Mouse (Mus musculus) CD4-positive helper T cell, adult 2 months (primary cell): Measurements from ENCODE around the gene March8.
A peak's percentile ranks its signal among the peaks of the same experiment; 100 is the strongest.
"Not testable (repeated sequence)": the region's sequence is repeated elsewhere in the genome, so short reads cannot be mapped to it uniquely, and the experiment has no call there.

ENCODE experiments used
- DNase-seq: peaks from one replicate; pipeline ENCODE4 v3.0.0-alpha.2; 2012; ENCODE audit warnings: low read depth, missing footprints, low spot score

March8 gene

GRCm38 (mm10) chr6:116337835-116338501 is at the start of gene March8:
TSS of gene March8 (plus strand) at chr6:116338024.
- DNase-seq, result peak; percentile 69

DNA sequence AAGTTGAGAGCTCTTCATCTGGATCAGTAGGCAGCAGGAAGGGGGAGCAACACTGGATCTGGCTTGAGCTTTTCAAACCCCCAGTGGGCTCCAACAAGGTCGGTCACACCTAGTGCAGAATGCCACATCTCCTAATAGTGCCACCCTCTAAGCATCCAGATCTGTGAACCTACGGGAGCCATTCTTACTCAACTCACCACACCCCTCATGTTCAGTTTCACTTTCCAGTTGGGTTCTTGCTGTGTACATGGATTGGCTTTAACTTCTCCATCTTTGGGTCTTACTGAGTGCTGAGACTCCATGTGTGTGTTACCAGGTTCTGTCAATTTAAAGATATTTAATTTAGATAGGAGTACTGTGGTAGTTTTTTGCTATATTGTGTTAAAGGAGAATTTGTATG is 26.4 kb upstream of the March8 start:
- no peak for DNase-seq

DNA sequence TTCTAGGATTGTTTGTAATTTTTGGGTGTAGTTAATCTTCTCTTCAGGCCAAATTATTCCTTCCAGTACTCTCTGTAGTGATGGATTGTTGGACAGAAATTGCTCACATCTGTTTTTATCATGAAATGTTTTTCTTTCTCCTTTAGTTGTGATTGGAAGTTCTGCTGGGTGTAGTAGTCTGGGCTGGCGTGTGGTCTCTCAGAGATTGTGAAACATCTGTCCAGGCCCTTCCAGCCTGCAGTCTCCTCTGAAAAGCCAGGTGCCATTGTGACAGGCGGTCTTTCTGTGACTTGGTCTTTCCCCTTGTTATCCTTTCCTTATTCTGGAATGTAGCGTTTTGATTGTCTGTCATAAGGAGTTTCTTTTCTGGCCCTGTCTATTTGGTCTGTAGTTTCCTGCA is 18.6 kb upstream of the March8 start:
- DNase-seq, result no peak

DNA sequence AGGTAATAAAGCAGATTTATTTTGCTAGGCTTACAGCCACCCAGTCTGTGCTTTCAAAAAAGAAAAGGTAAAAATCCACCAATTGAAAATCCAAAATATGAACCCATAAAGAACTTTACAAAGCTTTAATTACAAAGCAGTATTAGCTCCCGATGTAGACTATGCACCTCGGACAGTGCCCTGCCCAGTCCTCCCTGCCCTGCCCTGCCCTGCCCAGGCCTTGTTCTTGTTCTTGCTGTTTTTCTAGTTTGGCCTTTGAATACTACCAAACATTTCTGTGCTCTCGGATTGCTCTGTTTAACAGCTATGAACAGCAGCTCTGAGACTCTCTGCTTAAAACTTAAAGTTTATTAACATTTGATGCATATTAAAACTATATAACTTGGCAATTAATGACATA is 11.2 kb upstream of the March8 start:
- DNase-seq, result no peak

GRCm38 (mm10) chr6:116331396-116331795 is 6.4 kb upstream of the March8 start:
- no peak for DNase-seq

GRCm38 (mm10) chr6:116337466-116337834 is 374 bp upstream of the March8 start:
- no peak for DNase-seq

GRCm38 (mm10) chr6:116338520-116338919 is 696 bp downstream of the March8 start:
- DNase-seq, result no peak

DNA sequence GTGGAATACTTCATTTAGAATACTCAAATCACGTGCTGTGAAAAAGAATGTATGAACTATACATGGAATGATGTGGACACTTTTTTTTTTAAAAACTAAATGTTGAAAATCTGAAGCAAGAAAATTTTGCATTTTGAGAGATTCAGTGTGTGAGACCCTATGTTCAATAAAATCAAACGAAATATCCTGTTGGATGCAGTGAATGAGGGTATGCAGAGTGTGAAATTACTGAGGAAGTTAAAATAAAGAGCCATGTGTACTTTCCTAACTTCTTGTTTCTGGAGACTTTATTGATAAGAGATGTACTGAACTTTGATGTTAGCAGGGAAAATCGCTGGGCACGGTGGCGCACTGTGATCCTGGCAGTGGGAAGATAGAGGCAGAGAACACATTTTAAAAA is 1.3 kb downstream of the March8 start:
- DNase-seq, result no peak

- DNase-seq, result no peak
Measured at GRCm38 (mm10) chr6:116340521-116340920, 2.7 kb downstream of the March8 start.

DNA sequence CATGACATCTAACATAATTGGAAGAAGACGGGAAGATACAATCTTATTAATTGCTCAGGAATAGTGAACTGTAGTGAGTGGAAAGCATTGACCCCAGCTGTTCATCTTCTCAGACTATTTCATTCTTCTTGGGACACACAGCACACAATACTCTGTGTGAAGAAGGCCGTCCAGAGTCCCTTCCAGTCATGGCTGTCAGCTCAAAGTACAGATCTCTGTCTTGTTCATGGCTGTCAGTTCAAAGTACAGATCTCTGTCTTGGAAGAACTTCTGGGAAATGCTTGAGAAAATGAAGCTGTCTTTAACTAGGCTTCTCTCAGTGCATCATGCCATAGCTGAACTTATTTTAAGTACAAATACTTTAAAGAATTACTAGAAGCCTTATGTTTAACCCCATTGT is 10.1 kb downstream of the March8 start:
- DNase-seq, result no peak

DNA sequence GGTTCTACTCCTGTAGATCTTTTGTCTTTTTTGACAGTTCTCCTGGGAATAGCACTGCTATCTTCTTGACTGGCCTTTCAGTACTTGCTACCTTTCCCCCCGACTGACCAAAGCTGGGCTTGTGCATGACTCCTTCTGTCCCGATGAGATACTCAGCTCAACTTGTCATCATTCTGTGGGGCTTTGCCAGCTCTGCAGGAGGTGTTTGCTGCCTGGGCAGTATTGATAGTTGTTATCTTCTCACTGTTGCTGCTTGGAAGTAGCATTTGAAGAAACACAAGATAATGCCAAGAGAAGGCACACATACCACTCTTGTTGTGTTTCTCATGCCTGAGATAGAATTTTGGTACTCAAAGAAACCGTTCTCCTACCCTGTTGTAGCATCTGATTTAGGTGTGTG is 12.2 kb downstream of the March8 start:
- DNase-seq, result no peak

GRCm38 (mm10) chr6:116350643-116351042 is 12.8 kb downstream of the March8 start:
- DNase-seq, result no peak

GRCm38 (mm10) chr6:116351534-116351933 is 13.7 kb downstream of the March8 start:
- no peak for DNase-seq

GRCm38 (mm10) chr6:116353428-116353827 is 15.6 kb downstream of the March8 start:
- DNase-seq, result no peak

- DNase-seq, result not testable (repeated sequence)
Measured at GRCm38 (mm10) chr6:116356311-116356947, 18.6 kb downstream of the March8 start.

DNA sequence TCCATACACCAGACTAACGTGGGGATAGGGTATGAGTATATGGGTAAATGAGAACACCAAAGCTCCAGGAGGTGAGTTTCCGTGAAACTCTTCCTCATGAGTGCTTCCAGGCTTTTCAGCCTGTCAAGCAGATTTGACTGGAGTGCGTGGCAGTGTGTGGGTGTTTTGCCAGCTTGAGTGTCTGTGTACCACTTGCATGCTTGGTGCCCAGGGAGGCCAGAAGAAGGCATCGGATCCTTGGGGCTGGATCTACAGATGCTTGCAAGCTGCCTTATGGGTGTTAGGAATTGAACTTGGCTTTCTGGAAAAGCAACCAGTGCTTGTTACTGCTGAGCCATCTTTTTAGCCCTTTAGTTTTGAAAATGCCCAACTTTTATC is 19.1 kb downstream of the March8 start:
- DNase-seq, result no peak

- no peak for DNase-seq
Measured at GRCm38 (mm10) chr6:116358056-116358455, 20.2 kb downstream of the March8 start.

GRCm38 (mm10) chr6:116359256-116359655 is 21.4 kb downstream of the March8 start:
- no peak for DNase-seq

DNA sequence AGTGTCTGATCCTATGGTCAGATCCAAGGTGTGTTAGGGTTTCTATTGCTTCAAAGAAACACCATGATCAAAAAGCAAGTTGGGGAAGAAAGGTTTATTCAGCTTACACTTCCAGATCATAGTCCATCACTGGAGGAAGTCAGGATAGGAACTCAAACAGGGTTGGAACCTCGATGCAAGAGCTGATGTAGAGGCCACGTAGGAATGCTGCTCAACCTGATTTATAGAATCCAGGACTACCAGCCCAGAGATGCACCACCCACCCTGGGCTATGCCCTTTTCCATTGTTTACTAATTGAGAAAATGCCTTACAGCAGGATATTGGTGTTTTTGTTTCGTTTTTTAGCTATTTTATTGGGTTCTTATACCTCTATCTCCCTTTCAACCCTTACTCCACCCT is 23.6 kb downstream of the March8 start:
- no peak for DNase-seq

- no peak for DNase-seq
Measured at GRCm38 (mm10) chr6:116361993-116362392, 24.2 kb downstream of the March8 start.

DNA sequence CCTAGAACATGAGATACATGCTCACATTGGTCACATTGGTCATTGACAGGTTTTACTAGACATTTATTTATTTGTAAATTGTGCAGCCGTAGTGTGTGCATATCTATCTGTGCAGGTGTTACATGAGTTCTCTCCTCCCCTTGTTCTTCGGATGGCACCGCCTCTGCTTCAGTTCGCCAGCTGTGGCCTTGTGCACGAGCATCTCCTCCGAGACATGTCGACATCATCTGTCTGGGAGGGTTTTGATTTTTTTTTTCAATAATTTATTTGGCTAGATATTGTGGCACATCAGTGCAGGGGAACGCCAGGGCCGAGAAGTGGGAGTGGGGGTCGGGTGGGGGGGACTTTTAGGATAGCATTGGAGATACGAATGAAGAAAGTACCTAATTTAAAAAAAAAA is 30.1 kb downstream of the March8 start:
- DNase-seq, result no peak

DNA sequence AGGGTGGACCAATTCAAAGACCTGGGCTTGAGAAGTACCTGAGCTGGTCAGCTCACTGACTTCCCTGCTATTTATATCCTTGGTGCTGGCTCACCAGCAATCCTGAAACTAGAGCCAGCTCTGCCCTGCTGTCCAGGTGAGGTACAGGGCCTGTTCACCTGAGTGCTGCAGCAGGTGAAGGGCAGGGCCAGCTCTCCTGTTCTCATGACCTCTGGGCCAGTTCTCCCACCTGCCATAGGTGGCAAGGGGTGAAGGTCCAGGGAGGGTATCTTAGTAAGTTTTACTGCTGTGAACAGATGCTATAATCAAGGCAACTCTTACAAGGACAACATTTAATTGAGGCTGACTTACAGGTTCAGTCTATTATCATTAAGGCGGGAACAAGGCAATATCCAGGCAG is 32.0 kb downstream of the March8 start:
- no peak for DNase-seq

GRCm38 (mm10) chr6:116370216-116370976 is 32.6 kb downstream of the March8 start:
- DNase-seq, result no peak
